Mouse (Mus musculus) right cerebral cortex, postnatal 14 days (tissue): Measurements from ENCODE around the gene Gm572.

ENCODE experiments used
- DNase-seq: peaks from one replicate; pipeline ENCODE4 v3.0.0; 2022

Gene Gm572

GRCm38 (mm10) chr4:148667006-148667755 lies 24.1 kb downstream of the Gm572 start:
- no peak for DNase-seq

- DNase-seq: no peak
These were observed 28.3 kb downstream of the Gm572 start for GRCm38 (mm10) chr4:148671230-148671947.

DNA sequence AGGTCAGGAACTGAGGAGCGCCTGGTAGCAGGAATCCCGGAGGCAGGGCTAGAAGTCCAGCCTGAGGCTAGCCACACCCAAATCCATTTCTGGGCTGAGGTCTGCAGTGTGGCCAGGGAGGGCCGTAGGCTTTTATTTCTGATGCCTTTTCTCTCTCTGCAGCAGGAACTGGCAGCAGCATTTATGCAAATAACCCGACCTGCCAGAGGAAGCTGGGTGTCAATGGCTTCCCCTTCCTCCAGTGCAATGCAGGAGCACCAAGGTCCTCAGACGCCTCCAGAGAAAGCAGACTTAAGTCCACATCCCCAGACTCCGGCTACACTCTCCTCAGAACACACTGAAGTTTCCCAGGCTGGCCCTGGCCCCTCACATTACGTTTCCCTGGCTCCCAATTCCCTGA lies 31.9 kb downstream of the Gm572 start:
- no peak for DNase-seq

GRCm38 (mm10) chr4:148676188-148676960 lies 33.3 kb downstream of the Gm572 start:
- DNase-seq: peak; percentile 28

DNA sequence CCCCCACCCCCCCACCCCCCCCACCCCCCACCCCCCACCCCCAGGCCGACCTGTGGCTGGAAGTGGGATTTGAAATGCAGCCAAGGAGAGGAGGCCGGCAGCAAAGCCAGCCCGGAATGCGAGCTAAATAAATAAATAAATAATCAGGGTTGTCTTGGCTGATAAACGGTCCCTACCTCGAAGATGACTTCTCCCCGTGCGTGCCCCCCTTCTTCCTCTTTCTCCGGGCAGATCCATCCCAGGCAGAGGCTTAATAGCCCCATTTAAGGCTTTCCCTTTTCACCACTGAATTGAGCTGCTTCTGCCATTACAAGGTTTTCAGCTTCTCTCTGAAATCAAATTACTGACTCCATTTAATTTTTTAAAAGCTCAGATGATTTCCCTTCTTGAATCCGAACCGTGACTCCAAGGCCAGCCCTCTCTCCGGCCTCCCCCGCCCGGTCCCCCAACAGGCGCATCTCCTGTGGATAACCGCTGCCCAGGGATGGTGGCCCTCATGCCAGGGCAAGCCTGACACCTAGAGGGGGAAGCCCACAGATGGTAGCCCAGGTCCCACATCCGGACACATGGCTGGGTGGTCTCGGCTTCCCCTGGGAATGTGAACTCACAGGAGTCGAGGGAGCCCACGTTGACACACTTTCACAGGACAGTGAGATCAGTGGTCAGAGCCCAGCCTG lies 34.0 kb downstream of the Gm572 start:
- DNase-seq: no peak

GRCm38 (mm10) chr4:148678105-148678504 lies 35.0 kb downstream of the Gm572 start:
- DNase-seq: no peak

GRCm38 (mm10) chr4:148680505-148681067 lies 37.5 kb downstream of the Gm572 start:
- DNase-seq: no peak

DNA sequence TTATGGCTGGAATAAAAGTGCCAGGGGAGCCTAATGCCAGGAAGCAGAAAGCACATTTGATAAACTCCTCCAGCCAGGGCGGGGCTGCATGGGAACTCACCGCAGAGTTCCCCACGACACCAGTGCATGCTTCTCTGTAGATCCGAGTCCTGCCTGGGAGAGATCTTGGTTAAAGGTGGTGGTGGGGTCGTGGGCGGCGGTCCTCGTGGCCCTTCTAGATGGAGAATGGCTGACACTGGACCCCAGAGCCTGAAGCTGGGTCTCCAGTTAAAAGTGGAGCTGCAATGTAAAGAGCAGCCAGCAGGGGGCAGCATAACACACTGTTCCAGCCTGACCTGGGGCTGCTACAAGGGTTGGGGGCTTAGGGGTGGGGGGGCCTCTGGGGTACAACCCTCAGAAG lies 38.3 kb downstream of the Gm572 start:
- peak; percentile 65 for DNase-seq

DNA sequence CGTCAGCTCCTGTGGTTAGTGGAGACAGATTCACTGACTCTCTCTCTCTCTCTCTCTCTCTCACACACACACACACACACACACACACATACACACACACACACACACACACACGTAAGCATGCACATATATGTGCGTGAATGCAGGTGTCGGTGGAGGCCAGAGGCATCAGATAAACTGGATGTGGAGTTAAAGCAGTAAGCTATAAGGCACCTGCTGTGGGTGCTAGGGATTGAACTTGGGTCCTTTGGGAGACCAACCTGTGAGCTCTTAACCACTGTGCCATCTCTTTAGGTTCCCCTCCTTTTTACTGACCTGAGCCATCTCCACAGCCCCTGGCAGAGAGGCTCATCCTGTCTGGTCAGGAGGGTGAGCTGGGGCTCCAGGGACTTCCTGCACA lies 39.8 kb downstream of the Gm572 start:
- DNase-seq: no peak

GRCm38 (mm10) chr4:148683539-148683938 lies 40.4 kb downstream of the Gm572 start:
- DNase-seq: no peak

GRCm38 (mm10) chr4:148686491-148686941 lies 43.4 kb downstream of the Gm572 start:
- no peak for DNase-seq

DNA sequence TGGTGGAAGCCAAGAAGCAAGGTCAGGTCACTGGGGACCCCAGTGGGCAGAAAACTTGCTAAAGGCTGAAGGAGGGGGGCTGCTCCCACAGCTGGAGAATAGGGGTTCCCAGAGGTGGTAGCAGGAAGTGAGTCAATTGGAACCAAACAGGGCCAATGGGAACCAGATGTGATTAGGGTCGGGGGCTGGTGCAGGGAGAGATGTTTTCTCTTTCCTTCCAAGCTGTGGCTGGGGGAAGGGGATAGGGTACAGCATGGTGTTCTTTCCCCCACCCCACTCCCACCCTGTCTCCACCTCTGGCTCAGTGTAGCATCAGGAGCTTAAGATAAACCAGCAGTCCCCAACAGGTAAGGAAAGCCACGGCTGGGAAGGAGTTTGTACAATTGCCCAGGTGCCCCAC lies 45.0 kb downstream of the Gm572 start:
- DNase-seq: no peak

DNA sequence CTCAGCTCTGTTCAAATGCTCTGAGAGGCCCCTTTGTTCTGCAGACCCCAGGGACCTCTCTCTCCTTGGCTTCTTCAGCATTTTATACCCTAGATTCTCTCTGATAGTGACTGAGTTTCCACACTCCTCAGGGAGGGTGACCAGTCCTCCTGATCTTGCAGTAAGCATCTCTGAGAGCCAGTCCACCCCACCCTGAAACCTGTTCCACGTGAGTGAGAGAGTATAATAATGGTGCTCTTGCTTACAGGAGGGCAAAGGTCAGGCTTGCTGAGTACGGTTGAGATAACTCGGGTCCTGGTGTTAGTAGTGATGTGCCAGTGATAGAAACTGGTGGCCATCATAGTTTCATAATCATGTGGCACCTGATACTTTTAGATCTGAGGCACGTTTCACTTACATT lies 48.1 kb downstream of the Gm572 start:
- DNase-seq: no peak

DNA sequence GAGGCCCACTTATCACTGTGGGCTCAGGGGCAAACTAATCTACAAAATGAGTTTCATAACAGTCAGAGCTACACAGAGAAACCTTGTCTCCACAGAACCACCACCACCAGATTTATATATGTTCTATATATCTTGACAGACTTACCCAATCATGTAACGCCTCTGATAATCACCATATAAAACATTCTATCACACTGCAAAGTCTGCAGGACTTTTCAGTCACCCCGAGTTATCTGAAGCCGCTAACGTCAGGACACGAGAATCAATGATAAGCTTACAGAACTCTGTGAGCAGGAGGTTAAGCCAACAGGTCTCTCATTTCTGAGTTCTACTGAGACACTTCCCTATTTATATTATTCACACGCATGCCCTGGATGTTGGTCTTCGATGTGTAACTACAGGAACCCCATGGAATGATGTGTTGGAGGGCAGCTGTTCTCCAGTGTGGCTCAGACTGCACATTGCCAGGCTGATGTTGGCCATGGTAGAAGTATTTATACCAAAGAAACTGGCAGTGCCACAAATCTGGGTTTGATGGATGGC lies 50.4 kb downstream of the Gm572 start:
- DNase-seq: no peak

GRCm38 (mm10) chr4:148704756-148705155 lies 61.6 kb downstream of the Gm572 start:
- DNase-seq: peak; percentile 35

DNA sequence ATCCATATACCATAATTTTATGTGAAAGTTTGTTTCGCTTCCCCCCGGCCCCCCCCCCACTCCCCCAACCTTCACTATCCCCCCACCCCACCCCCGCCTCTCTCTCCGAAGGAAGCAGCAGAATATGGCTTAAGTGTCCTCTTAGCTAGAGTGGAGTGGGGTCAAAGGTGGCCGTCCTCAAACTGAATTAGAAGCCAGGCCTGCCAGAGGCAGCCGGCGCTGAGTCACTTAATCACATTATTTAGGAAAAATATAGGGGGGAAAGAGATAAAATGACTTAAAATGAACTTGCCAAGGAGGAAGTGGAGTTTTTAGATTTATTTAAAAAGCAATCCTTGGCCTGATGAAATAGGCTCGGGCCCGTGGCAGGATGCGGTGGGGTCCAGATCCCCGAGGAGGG lies 65.7 kb downstream of the Gm572 start:
- no peak for DNase-seq

DNA sequence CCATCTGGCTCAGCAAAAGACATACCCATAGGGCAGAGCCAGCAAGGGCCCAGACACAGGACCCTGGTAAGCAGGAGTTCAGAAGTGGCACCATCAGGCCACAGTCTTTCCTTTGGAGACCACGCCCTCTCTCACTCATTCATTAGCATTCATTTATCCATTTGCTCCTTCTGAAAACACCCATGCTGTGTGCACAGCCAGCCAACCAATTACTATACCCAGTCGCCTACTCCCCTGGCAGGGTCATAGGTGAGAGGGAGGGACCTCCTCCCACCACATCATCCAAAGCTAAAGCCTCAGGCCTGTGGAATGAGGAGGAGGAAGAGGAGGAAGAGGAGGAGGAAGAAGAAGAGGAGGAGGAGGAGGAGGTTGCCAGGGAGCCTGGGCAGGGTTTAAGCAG lies 67.3 kb downstream of the Gm572 start:
- no peak for DNase-seq

- no peak for DNase-seq
These were observed 68.2 kb downstream of the Gm572 start for GRCm38 (mm10) chr4:148711323-148711722.

GRCm38 (mm10) chr4:148712632-148713031 lies 69.5 kb downstream of the Gm572 start:
- no peak for DNase-seq

- DNase-seq: no peak
These were observed 70.9 kb downstream of the Gm572 start for GRCm38 (mm10) chr4:148714064-148714463.

DNA sequence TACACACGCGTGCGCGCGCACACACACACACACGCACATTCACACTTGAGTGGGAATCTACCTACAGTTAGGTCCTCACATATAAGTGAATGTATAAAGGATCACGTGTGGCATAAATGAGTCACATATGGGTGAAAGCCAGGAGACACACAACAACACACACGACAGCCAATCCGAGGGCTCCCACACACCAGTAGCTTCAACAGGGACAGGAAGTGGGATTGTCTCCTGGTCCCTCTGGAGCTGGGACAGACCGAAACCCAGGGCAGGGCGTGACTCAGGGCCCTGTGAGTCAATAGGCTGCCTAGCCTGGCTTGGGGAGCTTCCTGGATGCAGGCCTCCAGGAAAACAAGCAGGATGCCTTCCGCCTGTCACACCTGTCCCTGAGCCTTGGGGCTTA lies 71.6 kb downstream of the Gm572 start:
- DNase-seq: no peak

- no peak for DNase-seq
These were observed 72.3 kb downstream of the Gm572 start for GRCm38 (mm10) chr4:148715396-148715795.
